Mouse (Mus musculus): Measurements from ENCODE around the gene Cep131.

The Cep131 gene

GRCm38 (mm10) chr11:120019542-120020440, 66.8 kb downstream of the Cep131 start:
- no peak for DNase-seq

GRCm38 (mm10) chr11:120017011-120017410, 69.6 kb downstream of the Cep131 start:
- DNase-seq, result no peak

- DNase-seq, result no peak
Observed at GRCm38 (mm10) chr11:120014758-120015157, 71.9 kb downstream of the Cep131 start.

Measured in kidney, postnatal 25 days (tissue).